Mouse (Mus musculus) kidney, adult 2 months (tissue): ENCODE measurements around the gene Ifitm1. TPM values are rescaled to one million over a fixed set of nuclear protein-coding genes. Genes with fewer than 3 reads are reported as not detected.

Experiments used
- DNase-seq: peaks from one replicate; pipeline ENCODE4 v3.0.0; 2021
- H3K27ac ChIP-seq: fragments of 200-500 bp; 2 replicates; pipeline ENCODE4 v1.5.1; 2012; ENCODE audit warnings: low read depth, low read length, control low read depth, inconsistent platforms; ENCODE audit not compliant: insufficient read depth
- H3K27me3 ChIP-seq: fragments of 200-500 bp; replicated peaks from 2 replicates; pipeline ENCODE4 v1.6.1; 2012; ENCODE audit warnings: mild to moderate bottlenecking, moderate library complexity, low read length, inconsistent platforms; ENCODE audit not compliant: control insufficient read depth, insufficient read depth
- H3K36me3 ChIP-seq: fragments of 200-500 bp; 2 replicates; pipeline ENCODE4 v1.6.1; 2012; ENCODE audit warnings: mild to moderate bottlenecking, moderate library complexity, low read length, inconsistent platforms; ENCODE audit not compliant: control insufficient read depth, insufficient read depth
- H3K4me1 ChIP-seq: fragments of 200-500 bp; 2 replicates; pipeline ENCODE4 v1.6.1; 2011; ENCODE audit warnings: low read length; ENCODE audit not compliant: control insufficient read depth, insufficient read depth
- H3K4me3 ChIP-seq: fragments of 200-500 bp; 2 replicates; pipeline ENCODE4 v1.5.1; 2011; ENCODE audit warnings: mild to moderate bottlenecking, low read depth, low read length, control low read depth; ENCODE audit not compliant: insufficient read depth
- CTCF ChIP-seq: fragments of 200-500 bp; conservative IDR thresholded peaks from 2 replicates; pipeline ENCODE4 v1.5.1; 2011; ENCODE audit warnings: low read depth, mild to moderate bottlenecking, control low read depth, low read length, moderate library complexity, mixed read lengths; ENCODE audit not compliant: insufficient read depth, insufficient read length
- POLR2A ChIP-seq: fragments of 200-500 bp; IDR thresholded peaks from one replicate; pipeline ENCODE4 v1.6.1; 2011; ENCODE audit warnings: low read depth, low read length, control low read depth
- WGBS: fragments of 180-500 bp; shearing (Covaris S2); methylation state at CpG from one replicate; pipeline ENCODE4 v1.1.7; 2018; 5-methylcytosine and 5-hydroxymethylcytosine counted together
- polyA plus RNA-seq: library from polyadenylated mRNA; depleted of rRNA; stranded (reverse); fragments of >200 nt; gene quantifications from 2 replicates; pipeline ENCODE4 v1.2.3, GENCODE M21; 2012; rRNA removed

Gene Ifitm1
- polyA plus RNA-seq, 1 experiment, result 125 TPM

DNA sequence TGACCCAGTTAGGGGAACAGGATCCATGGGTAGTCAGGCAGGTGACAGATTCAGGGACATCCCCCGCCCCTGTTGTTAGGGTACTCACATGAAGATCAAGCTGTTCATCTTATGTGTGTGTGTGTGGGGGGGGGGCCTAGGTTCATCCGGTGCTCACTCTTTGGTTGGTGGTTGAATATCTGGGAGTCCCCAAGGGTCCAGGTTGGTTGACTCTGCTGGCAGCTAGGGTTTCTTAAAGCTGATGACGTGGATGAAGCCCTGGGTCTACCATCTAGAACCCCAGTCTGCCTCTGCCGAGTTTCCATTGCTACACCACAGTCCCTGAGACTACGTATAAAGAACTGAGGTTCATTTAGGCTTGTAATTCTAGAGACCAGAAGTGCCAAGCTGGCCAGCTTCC is 52.0 kb downstream of the Ifitm1 start:
- TF ChIP-seq CTCF, result no peak
- TF ChIP-seq POLR2A, result no peak
- Histone ChIP-seq H3K27ac (no peak overlapping the region), H3K27me3 (no peaks in the 10 kb centered on the region), H3K4me1 (no peaks in the 10 kb centered on the region), H3K4me3 (no peak overlapping the region), H3K36me3 (no peaks in the 10 kb centered on the region)
- 91% methylated on average over 5 of the region's 5 CpGs for WGBS
- DNase-seq, result no peak

Other genes starting within 250 kb of the Ifitm1 start
- 78.0 and 92.8 TPM in 2 replicates for gene Cyp2e1, start 203.5 kb upstream of the Ifitm1 start, polyA plus RNA-seq
- gene Syce1, start 179.4 kb upstream of the Ifitm1 start, polyA plus RNA-seq, result 0.05 and 0.10 TPM in 2 replicates
- gene Zfp941, start 145.0 kb upstream of the Ifitm1 start, polyA plus RNA-seq, result 0.33 and 1.0 TPM in 2 replicates
- 7.4 and 9.3 TPM in 2 replicates for gene Urah, start 132.2 kb upstream of the Ifitm1 start, polyA plus RNA-seq
- 20.6 and 20.8 TPM in 2 replicates for gene Scgb1c1, start 121.7 kb upstream of the Ifitm1 start, polyA plus RNA-seq
- gene Odf3, start 119.4 kb upstream of the Ifitm1 start, polyA plus RNA-seq, result 0.06 and 0.27 TPM in 2 replicates
- gene Gm45785, start 110.9 kb upstream of the Ifitm1 start, polyA plus RNA-seq, result not detected in 2 replicates
- gene Ric8a, start 110.3 kb upstream of the Ifitm1 start, polyA plus RNA-seq, result 53.1 and 63.8 TPM in 2 replicates
- gene Bet1l, start 109.6 kb upstream of the Ifitm1 start, polyA plus RNA-seq, result 25.4 and 26.3 TPM in 2 replicates
- gene Psmd13, start 85.3 kb upstream of the Ifitm1 start, polyA plus RNA-seq, result 66.8 and 75.2 TPM in 2 replicates
- gene Sirt3, start 84.9 kb upstream of the Ifitm1 start, polyA plus RNA-seq, result 155 and 168 TPM in 2 replicates
- gene Cox8b, start 66.8 kb upstream of the Ifitm1 start, polyA plus RNA-seq, result 111 and 188 TPM in 2 replicates
- 56.6 and 70.7 TPM in 2 replicates for gene Nlrp6, start 46.3 kb upstream of the Ifitm1 start, polyA plus RNA-seq
- 58.0 and 71.2 TPM in 2 replicates for gene Pgghg, start 25.8 kb upstream of the Ifitm1 start, polyA plus RNA-seq
- 0.87 and 1.4 TPM in 2 replicates for gene Ifitm5, start 16.9 kb upstream of the Ifitm1 start, polyA plus RNA-seq
- 0.27 TPM in 1 of 2 replicates, not detected in the other for gene Gm45717, start 11.3 kb upstream of the Ifitm1 start, polyA plus RNA-seq
- 642 and 737 TPM in 2 replicates for gene Ifitm2, start 11.2 kb upstream of the Ifitm1 start, polyA plus RNA-seq
- gene Ifitm3, start 43.5 kb downstream of the Ifitm1 start, polyA plus RNA-seq, result 259 and 313 TPM in 2 replicates
- gene Ifitm6, start 50.7 kb downstream of the Ifitm1 start, polyA plus RNA-seq, result 1.6 and 2.3 TPM in 2 replicates
- gene Gm17387, start 61.9 kb downstream of the Ifitm1 start, polyA plus RNA-seq, result not detected in 2 replicates
- 0.16 and 0.44 TPM in 2 replicates for gene B4galnt4, start 93.9 kb downstream of the Ifitm1 start, polyA plus RNA-seq
- 17.0 and 19.8 TPM in 2 replicates for gene Pkp3, start 111.0 kb downstream of the Ifitm1 start, polyA plus RNA-seq
- gene Sigirr, start 133.4 kb downstream of the Ifitm1 start, polyA plus RNA-seq, result 102 and 110 TPM in 2 replicates
- gene Ano9, start 150.6 kb downstream of the Ifitm1 start, polyA plus RNA-seq, result 5.4 and 7.3 TPM in 2 replicates
- 65.1 and 71.5 TPM in 2 replicates for gene Ptdss2, start 155.2 kb downstream of the Ifitm1 start, polyA plus RNA-seq
- gene Rnh1, start 205.6 kb downstream of the Ifitm1 start, polyA plus RNA-seq, result 159 and 190 TPM in 2 replicates
- 93.5 and 96.0 TPM in 2 replicates for gene Hras, start 226.8 kb downstream of the Ifitm1 start, polyA plus RNA-seq
- gene Lrrc56, start 226.9 kb downstream of the Ifitm1 start, polyA plus RNA-seq, result 9.6 and 13.5 TPM in 2 replicates
- gene Lmntd2, start 246.9 kb downstream of the Ifitm1 start, polyA plus RNA-seq, result 5.7 and 6.0 TPM in 2 replicates
- 59.1 and 72.2 TPM in 2 replicates for gene Rassf7, start 248.6 kb downstream of the Ifitm1 start, polyA plus RNA-seq